Mouse (Mus musculus): ENCODE results near the gene Dapk2. TPM values are rescaled to one million over a fixed set of nuclear protein-coding genes. Genes with fewer than 3 reads are reported as not detected.

The Dapk2 gene
- polyA plus RNA-seq, 1 experiment, result not detected

GRCm38 (mm10) chr9:66308741-66309140 lies 150.7 kb downstream of the Dapk2 start:
- H3K4me3 ChIP-seq (ENCODE audit: insufficient read depth, low read length), result no peak overlapping the region
- H3K27ac ChIP-seq (ENCODE audit: insufficient read depth, low read depth, low read length), result no peak overlapping the region
- peaks cover 3% of the 10 kb centered on the region for H3K4me1 ChIP-seq (ENCODE audit: control insufficient read depth, insufficient read depth, low read length)
- no peak for TF ChIP-seq POLR2A (IDR thresholded peaks at IDR 0.05; ENCODE audit: borderline replicate concordance, low read depth, low read length)
- TF ChIP-seq CTCF (IDR thresholded peaks at IDR 0.05; ENCODE audit: low read depth, low read length), result no peak

GRCm38 (mm10) chr9:66311458-66311857 lies 153.4 kb downstream of the Dapk2 start:
- no peaks in the 10 kb centered on the region for H3K4me1 ChIP-seq (ENCODE audit: control insufficient read depth, insufficient read depth, low read length)
- no peak overlapping the region for H3K4me3 ChIP-seq (ENCODE audit: insufficient read depth, low read length)

GRCm38 (mm10) chr9:66316603-66317002 lies 158.6 kb downstream of the Dapk2 start:
- Histone ChIP-seq H3K27ac (ENCODE audit: insufficient read depth, low read depth, low read length) (no peak overlapping the region), H3K4me3 (ENCODE audit: insufficient read depth, low read length) (no peak overlapping the region), H3K4me1 (ENCODE audit: control insufficient read depth, insufficient read depth, low read length) (no peaks in the 10 kb centered on the region)
- TF ChIP-seq POLR2A (IDR thresholded peaks at IDR 0.05; ENCODE audit: borderline replicate concordance, low read depth, low read length), result no peak
- TF ChIP-seq CTCF (IDR thresholded peaks at IDR 0.05; ENCODE audit: low read depth, low read length), result no peak

More at GRCm38 (mm10) chr9:66311458-66311857, 153.4 kb downstream of the Dapk2 start:
- TF ChIP-seq POLR2A (IDR thresholded peaks at IDR 0.05; ENCODE audit: borderline replicate concordance, low read depth, low read length), result no peak
- TF ChIP-seq CTCF (IDR thresholded peaks at IDR 0.05; ENCODE audit: low read depth, low read length), result no peak
- H3K27ac ChIP-seq (ENCODE audit: insufficient read depth, low read depth, low read length), result no peak overlapping the region

Other genes starting within 250 kb of the Dapk2 start
- gene Trip4, start 249.4 kb upstream of the Dapk2 start, polyA plus RNA-seq (2012; ENCODE audit: insufficient read depth, insufficient read length, missing spikeins), result 20.2 and 21.2 TPM in 2 replicates
- gene Csnk1g1, start 249.3 kb upstream of the Dapk2 start, polyA plus RNA-seq (2012; ENCODE audit: insufficient read depth, insufficient read length, missing spikeins), result 18.7 and 19.3 TPM in 2 replicates
- 274 and 288 TPM in 2 replicates for gene Ppib, start 98.0 kb upstream of the Dapk2 start, polyA plus RNA-seq (2012; ENCODE audit: insufficient read depth, insufficient read length, missing spikeins)
- gene Snx22, start 88.5 kb upstream of the Dapk2 start, polyA plus RNA-seq (2012; ENCODE audit: insufficient read depth, insufficient read length, missing spikeins), result 0.28 and 0.32 TPM in 2 replicates
- 117 and 141 TPM in 2 replicates for gene Snx1, start 31.6 kb upstream of the Dapk2 start, polyA plus RNA-seq (2012; ENCODE audit: insufficient read depth, insufficient read length, missing spikeins)
- gene Ciao2a, start 31.6 kb upstream of the Dapk2 start, polyA plus RNA-seq (2012; ENCODE audit: insufficient read depth, insufficient read length, missing spikeins), result 133 and 152 TPM in 2 replicates
- 37.4 and 45.5 TPM in 2 replicates for gene Herc1, start 192.2 kb downstream of the Dapk2 start, polyA plus RNA-seq (2012; ENCODE audit: insufficient read depth, insufficient read length, missing spikeins)